Mouse (Mus musculus) bone marrow, adult 2 months (tissue): ENCODE data around the gene Gm498.

Experiments
- CTCF ChIP-seq: fragments of 200-500 bp; IDR thresholded peaks from 2 replicates; pipeline ENCODE4 v1.5.1; 2011; ENCODE audit warnings: low read length, control low read depth; ENCODE audit not compliant: control insufficient read depth, insufficient read depth
- POLR2A ChIP-seq: fragments of 200-500 bp; IDR thresholded peaks from 2 replicates; pipeline ENCODE4 v1.6.1; 2011; ENCODE audit warnings: low read depth, mild to moderate bottlenecking, control low read depth, low read length, borderline replicate concordance; ENCODE audit not compliant: control insufficient read depth

DNA sequence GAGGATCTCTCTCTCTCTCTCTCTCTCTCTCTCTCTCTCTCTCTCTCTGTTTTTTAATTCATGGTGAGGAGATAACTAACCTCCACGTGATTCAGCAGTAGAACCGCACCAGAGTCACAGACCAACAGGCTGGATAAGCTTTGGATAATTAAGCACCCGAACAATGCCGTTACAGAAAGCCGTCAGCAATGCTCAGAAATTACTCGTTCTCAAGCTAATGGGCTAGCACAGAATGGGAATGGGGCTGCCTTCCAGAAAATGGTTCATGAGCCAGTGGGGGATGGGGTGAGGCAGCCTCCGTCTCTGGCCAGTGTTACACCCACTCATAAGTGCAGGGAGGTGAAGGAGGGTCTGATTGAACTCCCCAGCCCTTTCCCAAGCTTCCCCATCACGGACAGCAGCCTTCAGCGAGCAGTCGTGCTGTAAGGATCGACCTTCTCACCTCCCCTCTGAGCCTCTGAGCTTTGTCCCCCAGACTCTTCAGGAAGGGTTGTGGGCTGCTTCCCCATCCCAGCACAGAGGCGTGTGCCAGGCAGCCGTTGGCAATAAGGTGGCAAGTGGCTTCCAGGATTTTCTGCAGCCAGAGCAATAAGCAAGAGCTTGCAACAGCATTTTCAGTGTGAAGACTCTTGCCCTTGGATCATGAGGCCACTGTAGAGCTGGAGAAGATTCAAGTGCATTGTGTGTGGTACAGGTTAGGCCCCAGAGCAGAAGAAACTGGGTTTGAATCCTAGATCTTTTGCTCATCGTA lies 76.5 kb downstream of the Gm498 start:
- TF ChIP-seq CTCF = no peak
- TF ChIP-seq POLR2A = no peak
